ENCODE assay signal across 9 mouse cellular contexts in genomic region chr11:23496661-23497060, GRCm38 (mm10). TPM values are rescaled to one million over a fixed set of nuclear protein-coding genes. Genes with fewer than 3 reads are reported as not detected.
DNase-seq lines count a peak whose midpoint lies in the region; ATAC-seq and TF ChIP-seq lines count a peak whose summit lies in the region.
"Had no signal": no experiment of that assay in that cellular context is flagged by ENCODE, and none has a peak within 500 bp of the region (broad histone marks: within the 10 kb centered on the region; RNA-seq: fewer than 3 reads in every experiment).

No protein-coding gene starts in this region.

- no peak overlapping the region for H3K27ac ChIP-seq in CH12.LX (ENCODE audit: insufficient read depth, low read depth)
- H3K27ac ChIP-seq in embryonic facial prominence, embryonic 14.5 days (replicated peaks; ENCODE audit: low read depth, low read length), result no peak overlapping the region
- no peak overlapping the region for H3K27ac ChIP-seq in kidney, postnatal 0 days
- peak overlapping the region; percentile 94 for H3K27ac ChIP-seq in neural tube, embryonic 14.5 days (ENCODE audit: low read depth, low read length)

- 40% methylated on average over 6 of the region's 6 CpGs for WGBS in embryonic facial prominence, embryonic 14.5 days
- 29% methylated on average over 6 of the region's 6 CpGs for WGBS in kidney, postnatal 0 days
- WGBS in neural tube, embryonic 14.5 days, result 50% methylated on average over 6 of the region's 6 CpGs

- TF ChIP-seq RAD21 in CH12.LX (IDR thresholded peaks at IDR 0.05; ENCODE audit: low read depth, low read length), result no peak

- H3K4me1 ChIP-seq in CH12.LX (ENCODE audit: control insufficient read depth in 1 of 2, insufficient read depth in 2 of 2), result peaks cover 11 to 28% of the 10 kb centered on the region in 2 experiments; a peak in 3 of 4 replicates
- peaks cover 11% of the 10 kb centered on the region for H3K4me1 ChIP-seq in embryonic facial prominence, embryonic 14.5 days (ENCODE audit: control insufficient read depth, insufficient read depth, low read length)
- peaks cover 14% of the 10 kb centered on the region for H3K4me1 ChIP-seq in kidney, postnatal 0 days (replicated peaks; ENCODE audit: insufficient read depth, low read length)
- H3K4me1 ChIP-seq in neural tube, embryonic 14.5 days (ENCODE audit: control insufficient read depth, insufficient read depth, low read length), result peaks cover 14% of the 10 kb centered on the region; the same call in 1 of the 2 replicates

- no peak for TF ChIP-seq EP300 in CH12.LX (IDR thresholded peaks at IDR 0.05; ENCODE audit: low read length)

- H3K9ac ChIP-seq in CH12.LX (ENCODE audit: insufficient read depth, low read depth), result peak overlapping the region; percentile 84
- peak overlapping the region; percentile 93 for H3K9ac ChIP-seq in embryonic facial prominence, embryonic 14.5 days (ENCODE audit: low read depth, low read length)
- peak overlapping the region; percentile 88 for H3K9ac ChIP-seq in kidney, postnatal 0 days (ENCODE audit: low read depth, low read length)
- peak overlapping the region; percentile 85 for H3K9ac ChIP-seq in neural tube, embryonic 14.5 days (replicated peaks; ENCODE audit: low read depth, low read length)

- dilution Hi-C loops in CH12.LX (cut with MboI; ENCODE audit: extremely low pct_ligation_motif_present, extremely low pct_unique_long_range_greater_than_20kb, low sequenced_read_pairs), result no loop called here

- no peak for TF ChIP-seq POLR2A in CH12.LX (IDR thresholded peaks at IDR 0.05; ENCODE audit: low read depth, low read length)

- peaks cover 6% of the 10 kb centered on the region for H3K27me3 ChIP-seq in CH12.LX (replicated peaks)
- H3K27me3 ChIP-seq in embryonic facial prominence, embryonic 14.5 days (replicated peaks; ENCODE audit: control insufficient read depth, insufficient read depth, low read length), result no peaks in the 10 kb centered on the region
- H3K27me3 ChIP-seq in kidney, postnatal 0 days (ENCODE audit: insufficient read depth, low read length), result no peaks in the 10 kb centered on the region
- H3K27me3 ChIP-seq in neural tube, embryonic 14.5 days (ENCODE audit: control insufficient read depth, insufficient read depth, low read length), result no peaks in the 10 kb centered on the region

- H3K36me3 ChIP-seq in CH12.LX (replicated peaks in 1 of 2; ENCODE audit: control insufficient read depth in 1 of 2, insufficient read depth in 1 of 2, low read length in 1 of 2), result peaks cover 38 to 48% of the 10 kb centered on the region in 2 experiments
- peaks cover 43% of the 10 kb centered on the region for H3K36me3 ChIP-seq in embryonic facial prominence, embryonic 14.5 days (ENCODE audit: control insufficient read depth, insufficient read depth, low read length)
- peaks cover 17% of the 10 kb centered on the region for H3K36me3 ChIP-seq in kidney, postnatal 0 days (ENCODE audit: insufficient read depth, low read length)
- peaks cover 27% of the 10 kb centered on the region for H3K36me3 ChIP-seq in neural tube, embryonic 14.5 days (ENCODE audit: control insufficient read depth, insufficient read depth, low read length)

- no peaks in the 10 kb centered on the region for H3K9me3 ChIP-seq in CH12.LX (replicated peaks; ENCODE audit: low read length)
- no peaks in the 10 kb centered on the region for H3K9me3 ChIP-seq in embryonic facial prominence, embryonic 14.5 days (ENCODE audit: control insufficient read depth, low read length)
- H3K9me3 ChIP-seq in kidney, postnatal 0 days (replicated peaks; ENCODE audit: low read length), result no peaks in the 10 kb centered on the region
- no peaks in the 10 kb centered on the region for H3K9me3 ChIP-seq in neural tube, embryonic 14.5 days (ENCODE audit: control insufficient read depth, low read length)

- peak overlapping the region; percentile 47 for H3K4me2 ChIP-seq in CH12.LX (ENCODE audit: insufficient read depth, low read depth, poor library complexity, severe bottlenecking)
- H3K4me2 ChIP-seq in embryonic facial prominence, embryonic 14.5 days (ENCODE audit: low read depth, low read length), result peak overlapping the region; percentile 85
- peak overlapping the region; percentile 73 for H3K4me2 ChIP-seq in kidney, postnatal 0 days (ENCODE audit: low read length)
- H3K4me2 ChIP-seq in neural tube, embryonic 14.5 days (ENCODE audit: low read depth, low read length), result peak overlapping the region; percentile 95

- TF ChIP-seq CTCF in CH12.LX (conservative IDR thresholded peaks at IDR 0.05 in 1 of 2, IDR thresholded peaks at IDR 0.05 in 1 of 2; ENCODE audit: low read depth in 2 of 2, low read length in 2 of 2), result no peak
- no peak for TF ChIP-seq CTCF in kidney, postnatal 0 days (IDR thresholded peaks at IDR 0.05; ENCODE audit: low read depth)

- no peak for DNase-seq in cerebellum, postnatal 4 days (ENCODE audit: low spot score in 2 of 2)
- no peak for DNase-seq in CH12.LX (ENCODE audit: extremely low read depth)
- no peak for DNase-seq in embryonic facial prominence, embryonic 14.5 days (ENCODE audit: low spot score)
- no peak for DNase-seq in kidney, postnatal 0 days (ENCODE audit: low spot score)
- no peak for DNase-seq in gastrocnemius, adult 18-20 months (ENCODE audit: low spot score)
- DNase-seq in adrenal gland, adult 8-10 months, result no peak

- peak overlapping the region; percentile 79 to 93 (median 88) for H3K4me3 ChIP-seq in CH12.LX (replicated peaks in 1 of 3; ENCODE audit: low read depth in 2 of 3, low read length in 2 of 3, poor library complexity in 1 of 3)
- peak overlapping the region; percentile 95 for H3K4me3 ChIP-seq in embryonic facial prominence, embryonic 14.5 days (ENCODE audit: low read depth, low read length)
- H3K4me3 ChIP-seq in kidney, postnatal 0 days (replicated peaks; ENCODE audit: low read depth, low read length), result peak overlapping the region; percentile 81
- H3K4me3 ChIP-seq in neural tube, embryonic 14.5 days (ENCODE audit: low read depth, low read length), result peak overlapping the region; percentile 80

- in situ Hi-C loops in CH12.LX (cut with MboI; ENCODE audit: low pct_ligation_motif_present, low pct_unique_long_range_greater_than_20kb, low sequenced_read_pairs), result no loop called here

- peak; percentile 38; the same call in 1 of the 2 replicates for ATAC-seq in cerebellum, adult (ENCODE audit: insufficient number of reproducible peaks, low FRiP score, low TSS enrichment)
- ATAC-seq in embryonic facial prominence, embryonic 14.5 days (ENCODE audit: low read depth), result no peak
- ATAC-seq in kidney, postnatal 0 days (replicated peaks; ENCODE audit: low FRiP score, low read depth), result no peak
- no peak for ATAC-seq in neural tube, embryonic 14.5 days (ENCODE audit: low read depth)

- peaks cover 25% of the 10 kb centered on the region for H3K79me2 ChIP-seq in CH12.LX (replicated peaks; ENCODE audit: control insufficient read depth, extremely low read depth, insufficient read depth, poor library complexity, severe bottlenecking)

TF ChIP-seq in CH12.LX, 34 proteins besides CTCF, POLR2A, EP300 and RAD21:
- no peak for TF ChIP-seq HCFC1 (IDR thresholded peaks at IDR 0.05; ENCODE audit: low read depth, low read length)
- TF ChIP-seq BHLHE40 (IDR thresholded peaks at IDR 0.05; ENCODE audit: low read depth, low read length), result no peak
- no peak for TF ChIP-seq MXI1 (IDR thresholded peaks at IDR 0.05; ENCODE audit: low read depth, low read length)
- no peak for TF ChIP-seq JUN (IDR thresholded peaks at IDR 0.05; ENCODE audit: insufficient read depth, low read depth, low read length)
- TF ChIP-seq PAX5 (IDR thresholded peaks at IDR 0.05; ENCODE audit: low read length), result no peak
- TF ChIP-seq MEF2A (IDR thresholded peaks at IDR 0.05; ENCODE audit: borderline replicate concordance, low read depth, low read length), result no peak
- TF ChIP-seq GABPA (IDR thresholded peaks at IDR 0.05; ENCODE audit: insufficient replicate concordance, low read depth, low read length), result no peak
- no peak for TF ChIP-seq ZNF384 (IDR thresholded peaks at IDR 0.05; ENCODE audit: low read depth, low read length)
- no peak for TF ChIP-seq TCF12 (IDR thresholded peaks at IDR 0.05; ENCODE audit: low read depth, low read length)
- TF ChIP-seq UBTF (IDR thresholded peaks at IDR 0.05; ENCODE audit: low read depth, low read length), result no peak
- TF ChIP-seq CHD2 (IDR thresholded peaks at IDR 0.05; ENCODE audit: low read length), result no peak
- no peak for TF ChIP-seq MAFK (IDR thresholded peaks at IDR 0.05; ENCODE audit: insufficient replicate concordance, low read length)
- TF ChIP-seq IRF4 (IDR thresholded peaks at IDR 0.05; ENCODE audit: low read depth, low read length), result no peak
- no peak for TF ChIP-seq USF2 (conservative IDR thresholded peaks at IDR 0.05; ENCODE audit: low read depth, low read length)
- no peak for TF ChIP-seq POLR2AphosphoS2 (IDR thresholded peaks at IDR 0.05; ENCODE audit: low read depth, low read length)
- no peak for TF ChIP-seq ZMIZ1 (IDR thresholded peaks at IDR 0.05; ENCODE audit: low read depth, low read length)

RNA-seq across cellular contexts. Expression of gene Ahsa2, which starts 1.2 kb away (rescaled TPM):
- 51.0 and 69.5 TPM in 2 replicates for total RNA-seq in CH12.LX (2012; rRNA removed)
- total RNA-seq in CH12.LX (2014; rRNA removed), result 58.9 and 66.4 TPM in 2 replicates
- polyA plus RNA-seq in CH12.LX (2012; ENCODE audit: insufficient read length, low read depth), result 69.4 and 105 TPM in 2 replicates
- 81.2 and 97.9 TPM in 2 replicates for polyA plus RNA-seq in embryonic facial prominence, embryonic 14.5 days (2014; fragmentation: Nextera tagmentation; extraction: Ambion mirVana)
- 37.0 and 47.0 TPM in 2 replicates for polyA plus RNA-seq in kidney, postnatal 0 days (2015; fragmentation: Nextera tagmentation; extraction: Ambion mirVana)
- polyA plus RNA-seq in neural tube, embryonic 14.5 days (2014; fragmentation: Nextera tagmentation; extraction: Ambion mirVana), result 90.0 and 107 TPM in 2 replicates
- 10 to 100 TPM; 33.8 to 37.5 TPM for total RNA-seq in gastrocnemius, adult 18-20 months (2021)
- total RNA-seq in adrenal gland, adult 8-10 months (2022), result 10 to 100 TPM; 54.7 to 99.2 (median 58.5) TPM

RNA-seq across cellular contexts. Expression of gene 1700093K21Rik, which starts 24.3 kb away (rescaled TPM):
- total RNA-seq in CH12.LX (2012; rRNA removed), result not detected in 2 replicates
- not detected in 2 replicates for total RNA-seq in CH12.LX (2014; rRNA removed)
- not detected in 2 replicates for polyA plus RNA-seq in CH12.LX (2012; ENCODE audit: insufficient read length, low read depth)
- polyA plus RNA-seq in embryonic facial prominence, embryonic 14.5 days (2014; fragmentation: Nextera tagmentation; extraction: Ambion mirVana), result not detected in 2 replicates
- not detected in 2 replicates for polyA plus RNA-seq in kidney, postnatal 0 days (2015; fragmentation: Nextera tagmentation; extraction: Ambion mirVana)
- polyA plus RNA-seq in neural tube, embryonic 14.5 days (2014; fragmentation: Nextera tagmentation; extraction: Ambion mirVana), result 0.46 TPM in 1 of 2 replicates, not detected in the other
- not detected for total RNA-seq in gastrocnemius, adult 18-20 months (2021)
- total RNA-seq in adrenal gland, adult 8-10 months (2022), result under 1 TPM in 1 of 4 experiments, not detected in 3; 0.68 TPM
- polyA plus RNA-seq: large intestine, adult 2 months had no signal
